Mouse (Mus musculus) Patski (cell line): Measurements from ENCODE around the gene Asb4. TPM values are rescaled to one million over a fixed set of nuclear protein-coding genes. Genes with fewer than 3 reads are reported as not detected.
"Not testable (repeated sequence)": the region's sequence is repeated elsewhere in the genome, so short reads cannot be mapped to it uniquely, and the experiment has no call there.

ENCODE experiments used
- ATAC-seq: fragments of 100-300 bp; one replicate; pipeline ENCODE4 v1.8.0; 2021
- CTCF ChIA-PET: fragments of 350-600 bp; sonication (Branson Sonifier 250); formaldehyde crosslinking; loops from one replicate; lab custom pipeline; 2022; ENCODE audit warnings: inconsistent platforms; lab: Charles Lee
- POLR2A ChIA-PET: fragments of 350-600 bp; sonication (Branson Sonifier 250); formaldehyde crosslinking; loops from one replicate; lab custom pipeline; 2022; ENCODE audit warnings: antibody characterized with exemption, inconsistent platforms; lab: Charles Lee
- DNase-seq: peaks from one replicate; pipeline ENCODE4 v3.0.0-alpha.2; 2011; ENCODE audit warnings: low read depth, low spot score
- H3K27me3 ChIP-seq: fragments of 371-371 bp; one replicate; pipeline ENCODE4 v1.5.1; 2021
- CTCF ChIP-seq: fragments of 100-300 bp; IDR thresholded peaks from one replicate; pipeline ENCODE4 v1.5.1; 2021
- in situ Hi-C: fragments of 300-500 bp; cut with MboI; formaldehyde crosslinking; loops from 3 replicates; pipeline ENCODE4 v1.11.1; 2018; ENCODE audit warnings: low pct_unique_long_range_greater_than_20kb, mixed read lengths
- polyA plus RNA-seq: library from polyadenylated mRNA; unstranded; gene quantifications from one replicate; pipeline ENCODE4 v1.2.3, GENCODE M21; 2021

Asb4 gene
- not detected for polyA plus RNA-seq

- ChIA-PET CTCF (interaction anchor here (0.6 to 2.4 kb wide), 11 partner anchors 9 to 1139 kb away, joined by 3 to 11 read pairs (median 4); no protein-coding TSS in a partner anchor), POLR2A (no interaction called here)
- TF ChIP-seq CTCF, result no peak
- H3K27me3 ChIP-seq, result peaks cover 22% of the 10 kb centered on the region
- no peak for ATAC-seq
- no peak for DNase-seq
- in situ Hi-C loops, result loop anchor here (5.0 to 25.0 kb wide), 7 partner anchors 271 to 1746 kb away; partner anchors contain the start of gene Ppp1r9a
Observed at GRCm38 (mm10) chr6:5383336-5384177, at the start of gene Asb4. Gene Asb4, plus strand, starts transcription at chr6:5383386.

- DNase-seq (no peak), ATAC-seq (no peak)
- in situ Hi-C loops, result no loop called here
- CTCF ChIA-PET, result no interaction called here
- POLR2A ChIA-PET, result no interaction called here
- no peak for TF ChIP-seq CTCF
- H3K27me3 ChIP-seq, result peaks cover 4% of the 10 kb centered on the region
Observed at GRCm38 (mm10) chr6:5334021-5334420, 49.2 kb upstream of the Asb4 start.

- in situ Hi-C loops, DNase-seq, H3K27me3 ChIP-seq, POLR2A ChIA-PET, ATAC-seq, CTCF ChIA-PET: not testable (repeated sequence)
Observed at GRCm38 (mm10) chr6:5336016-5336415, 47.2 kb upstream of the Asb4 start.

GRCm38 (mm10) chr6:5338781-5339180 lies 44.4 kb upstream of the Asb4 start:
- ATAC-seq, DNase-seq, POLR2A ChIA-PET, H3K27me3 ChIP-seq, in situ Hi-C loops: not testable (repeated sequence)
- CTCF ChIA-PET, result interaction anchor here (0.8 kb wide), 2 partner anchors 12 to 24 kb away, joined by 3 read pairs; no protein-coding TSS in a partner anchor

GRCm38 (mm10) chr6:5339283-5339682 lies 43.9 kb upstream of the Asb4 start:
- H3K27me3 ChIP-seq, DNase-seq, CTCF ChIA-PET, POLR2A ChIA-PET, ATAC-seq, in situ Hi-C loops: not testable (repeated sequence)

GRCm38 (mm10) chr6:5344255-5344654 lies 38.9 kb upstream of the Asb4 start:
- peaks cover 5% of the 10 kb centered on the region for H3K27me3 ChIP-seq
- no peak for TF ChIP-seq CTCF
- ATAC-seq, result no peak
- no peak for DNase-seq
- CTCF ChIA-PET, result no interaction called here
- POLR2A ChIA-PET, result no interaction called here
- in situ Hi-C loops, result no loop called here

GRCm38 (mm10) chr6:5357873-5358272 lies 25.3 kb upstream of the Asb4 start:
- ChIA-PET CTCF (no interaction called here), POLR2A (no interaction called here)
- DNase-seq (no peak), ATAC-seq (no peak)
- H3K27me3 ChIP-seq, result peaks cover 3% of the 10 kb centered on the region
- no peak for TF ChIP-seq CTCF
- in situ Hi-C loops, result no loop called here

GRCm38 (mm10) chr6:5360402-5360801 lies 22.8 kb upstream of the Asb4 start:
- DNase-seq (no peak), ATAC-seq (no peak)
- no peak for TF ChIP-seq CTCF
- H3K27me3 ChIP-seq, result no peaks in the 10 kb centered on the region
- ChIA-PET POLR2A (no interaction called here), CTCF (no interaction called here)
- in situ Hi-C loops, result no loop called here

- H3K27me3 ChIP-seq, result no peaks in the 10 kb centered on the region
- ATAC-seq, result no peak
- no peak for DNase-seq
- in situ Hi-C loops, result no loop called here
- POLR2A ChIA-PET, result no interaction called here
- CTCF ChIA-PET, result no interaction called here
- TF ChIP-seq CTCF, result no peak
Observed at GRCm38 (mm10) chr6:5361987-5362386, 21.2 kb upstream of the Asb4 start.

GRCm38 (mm10) chr6:5365845-5366244 lies 17.3 kb upstream of the Asb4 start:
- ATAC-seq (no peak), DNase-seq (no peak)
- in situ Hi-C loops, result no loop called here
- POLR2A ChIA-PET, result no interaction called here
- no peaks in the 10 kb centered on the region for H3K27me3 ChIP-seq
- TF ChIP-seq CTCF, result no peak
- CTCF ChIA-PET, result interaction anchor here (2.2 kb wide), 1 partner anchor 16 kb away, joined by 4 read pairs; no protein-coding TSS in a partner anchor

- DNase-seq (no peak), ATAC-seq (no peak)
- CTCF ChIA-PET, result no interaction called here
- no peaks in the 10 kb centered on the region for H3K27me3 ChIP-seq
- POLR2A ChIA-PET, result interaction anchor here (0.6 kb wide), 1 partner anchor 496 kb away, joined by 3 read pairs; no protein-coding TSS in a partner anchor
- TF ChIP-seq CTCF, result no peak
- in situ Hi-C loops, result loop anchor here (25.0 kb wide), 2 partner anchors 465 to 1740 kb away; partner anchors contain the start of gene Ppp1r9a
Observed at GRCm38 (mm10) chr6:5376884-5377283, 6.3 kb upstream of the Asb4 start.
